Mouse (Mus musculus) layer of hippocampus, postnatal 25 days (tissue): ENCODE measurements around the gene Tulp4. TPM values are rescaled to one million over a fixed set of nuclear protein-coding genes. Genes with fewer than 3 reads are reported as not detected.
"Not testable (repeated sequence)": the region's sequence is repeated elsewhere in the genome, so short reads cannot be mapped to it uniquely, and the experiment has no call there.

ENCODE experiments used
- DNase-seq, 2 experiments: peaks; one replicate each; pipeline ENCODE4 v3.0.0; 2022; ENCODE audit warnings: mixed read lengths in 2 of 2, low spot score in 1 of 2; ENCODE audit errors: extremely low spot score in 1 of 2
- microRNA-seq, 2 experiments: library from miRNA; unstranded; fragments of <30 nt; microRNA quantifications; one replicate each; pipeline ENCODE4 v1.2.0; 2021
- total RNA-seq, 2 experiments: library from RNA; stranded (reverse); gene quantifications; 2 replicates each; pipeline ENCODE4 v1.2.3; 2021

Tulp4 gene
- total RNA-seq, 2 experiments from 2014 or later, result 282 to 283 TPM

GRCm38 (mm10) chr17:6269876-6270831 is 163.9 kb downstream of the Tulp4 start:
- not testable (repeated sequence) for DNase-seq

GRCm38 (mm10) chr17:6270840-6271239 is 164.6 kb downstream of the Tulp4 start:
- not testable (repeated sequence) for DNase-seq

GRCm38 (mm10) chr17:6271970-6272369 is 165.7 kb downstream of the Tulp4 start:
- not testable (repeated sequence) for DNase-seq

- DNase-seq, result not testable (repeated sequence)
Measured at GRCm38 (mm10) chr17:6274693-6275092, 168.5 kb downstream of the Tulp4 start.

- DNase-seq, result not testable (repeated sequence)
Measured at GRCm38 (mm10) chr17:6279205-6279604, 173.0 kb downstream of the Tulp4 start.

- DNase-seq, result not testable (repeated sequence)
Measured at GRCm38 (mm10) chr17:6279772-6280171, 173.5 kb downstream of the Tulp4 start.

GRCm38 (mm10) chr17:6280513-6280912 is 174.3 kb downstream of the Tulp4 start:
- DNase-seq, result not testable (repeated sequence)

GRCm38 (mm10) chr17:6283137-6283536 is 176.9 kb downstream of the Tulp4 start:
- DNase-seq, result not testable (repeated sequence)

- DNase-seq, result not testable (repeated sequence)
Measured at GRCm38 (mm10) chr17:6286169-6286568, 179.9 kb downstream of the Tulp4 start.

- not testable (repeated sequence) for DNase-seq
Measured at GRCm38 (mm10) chr17:6289045-6289444, 182.8 kb downstream of the Tulp4 start.

- DNase-seq, result not testable (repeated sequence)
Measured at GRCm38 (mm10) chr17:6293882-6294281, 187.6 kb downstream of the Tulp4 start.

GRCm38 (mm10) chr17:6297060-6297795 is 191.0 kb downstream of the Tulp4 start:
- not testable (repeated sequence) for DNase-seq

GRCm38 (mm10) chr17:6300190-6300863 is 194.1 kb downstream of the Tulp4 start:
- DNase-seq, result not testable (repeated sequence)

Small RNA genes within 50 kb of the gene (microRNA-seq; reads per million reads assigned to microRNA genes)
- gene Gm22774, result 0 reads per million in 2 experiments

Other genes with a start within 250 kb of the Tulp4 start
- gene Synj2, start 165.2 kb upstream of the Tulp4 start, total RNA-seq, result 10 to 100 TPM; 59.7 to 59.9 TPM
- 10 to 100 TPM; 14.7 to 18.2 TPM for gene Serac1, start 26.7 kb upstream of the Tulp4 start, total RNA-seq
- 100 to 1,000 TPM; 136 to 144 TPM for gene Gtf2h5, start 26.7 kb upstream of the Tulp4 start, total RNA-seq
- gene Tmem181a, start 150.4 kb downstream of the Tulp4 start, total RNA-seq, result 10 to 100 TPM; 55.2 to 61.4 TPM
- 10 to 100 TPM; 10.6 to 12.9 TPM for gene Dynlt1a, start 211.1 kb downstream of the Tulp4 start, total RNA-seq